Mouse (Mus musculus) embryonic fibroblast, embryonic 13.5 days (primary cell): Measurements from ENCODE around the gene Ctcfl. TPM values are rescaled to one million over a fixed set of nuclear protein-coding genes. Genes with fewer than 3 reads are reported as not detected.
A peak's percentile ranks its signal among the peaks of the same experiment; 100 is the strongest.
"Not testable (repeated sequence)": the region's sequence is repeated elsewhere in the genome, so short reads cannot be mapped to it uniquely, and the experiment has no call there.

ENCODE experiments used
- H3K27ac ChIP-seq: 2 replicates; pipeline ENCODE4 v1.5.1; 2012; ENCODE audit warnings: low read length, control low read depth, inconsistent platforms; ENCODE audit not compliant: insufficient read depth
- H3K4me1 ChIP-seq: 2 replicates; pipeline ENCODE4 v1.6.1; 2011; ENCODE audit warnings: low read length; ENCODE audit not compliant: control insufficient read depth, insufficient read depth
- H3K4me3 ChIP-seq: 2 replicates; pipeline ENCODE4 v1.5.1; 2011; ENCODE audit warnings: mild to moderate bottlenecking, control low read depth, low read length; ENCODE audit not compliant: insufficient read depth
- CTCF ChIP-seq: IDR thresholded peaks from 2 replicates; pipeline ENCODE4 v1.5.1; 2011; ENCODE audit warnings: mild to moderate bottlenecking, control low read depth, low read length, moderate library complexity, borderline replicate concordance; ENCODE audit not compliant: insufficient read depth
- POLR2A ChIP-seq: IDR thresholded peaks from 2 replicates; pipeline ENCODE4 v1.6.1; 2011; ENCODE audit warnings: low read depth, mild to moderate bottlenecking, control low read depth, low read length, moderate library complexity
- polyA plus RNA-seq: library from polyadenylated mRNA; stranded (reverse); fragments of >200 nt; gene quantifications from 2 replicates; pipeline ENCODE4 v1.2.4, GENCODE M21; 2011; ENCODE audit warnings: low read depth; ENCODE audit not compliant: missing spikeins, insufficient read length

Ctcfl gene
- polyA plus RNA-seq, 1 experiment = not detected

GRCm38 (mm10) chr2:173110571-173110970, 8.8 kb downstream of the Ctcfl start:
- H3K27ac ChIP-seq = no peak overlapping the region
- no peaks in the 10 kb centered on the region for H3K4me1 ChIP-seq
- H3K4me3 ChIP-seq = no peak overlapping the region
- TF ChIP-seq CTCF = no peak
- no peak for TF ChIP-seq POLR2A

GRCm38 (mm10) chr2:173109510-173109909, 9.8 kb downstream of the Ctcfl start:
- Histone ChIP-seq H3K27ac (no peak overlapping the region), H3K4me1 (no peaks in the 10 kb centered on the region), H3K4me3 (no peak overlapping the region)
- TF ChIP-seq CTCF (no peak), POLR2A (no peak)

GRCm38 (mm10) chr2:173108509-173109190, 10.7 kb downstream of the Ctcfl start:
- no peak overlapping the region for H3K4me3 ChIP-seq
- H3K4me1 ChIP-seq = no peaks in the 10 kb centered on the region
- TF ChIP-seq CTCF (no peak), POLR2A (no peak)
- no peak overlapping the region for H3K27ac ChIP-seq

GRCm38 (mm10) chr2:173106889-173107785, 12.2 kb downstream of the Ctcfl start:
- no peaks in the 10 kb centered on the region for H3K4me1 ChIP-seq
- no peak overlapping the region for H3K27ac ChIP-seq
- H3K4me3 ChIP-seq = no peak overlapping the region
- TF ChIP-seq CTCF = peak; percentile 16; the same call in 1 of the 2 replicates
- no peak for TF ChIP-seq POLR2A

GRCm38 (mm10) chr2:173106409-173106808, 12.9 kb downstream of the Ctcfl start:
- Histone ChIP-seq H3K4me3 (no peak overlapping the region), H3K4me1 (no peaks in the 10 kb centered on the region), H3K27ac (no peak overlapping the region)
- TF ChIP-seq CTCF (no peak), POLR2A (no peak)

- not testable (repeated sequence) for H3K4me3 ChIP-seq, H3K27ac ChIP-seq, H3K4me1 ChIP-seq
These were observed 22.0 kb downstream of the Ctcfl start for GRCm38 (mm10) chr2:173097337-173097736.

- TF ChIP-seq POLR2A (no peak), CTCF (peak; percentile 95)
These were observed 29.9 kb downstream of the Ctcfl start for GRCm38 (mm10) chr2:173089437-173089836.

GRCm38 (mm10) chr2:173087405-173087804, 31.9 kb downstream of the Ctcfl start:
- no peak overlapping the region for H3K4me3 ChIP-seq
- TF ChIP-seq POLR2A = no peak
- no peak for TF ChIP-seq CTCF
- H3K27ac ChIP-seq = no peak overlapping the region
- 0 out of 2 replicates have a peak, but pooled peaks cover 4% of the 10 kb centered on the region for H3K4me1 ChIP-seq

More at GRCm38 (mm10) chr2:173089437-173089836, 29.9 kb downstream of the Ctcfl start:
- Histone ChIP-seq H3K4me3 (no peak overlapping the region), H3K4me1 (no peaks in the 10 kb centered on the region), H3K27ac (no peak overlapping the region)

GRCm38 (mm10) chr2:173085763-173086162, 33.6 kb downstream of the Ctcfl start:
- no peak overlapping the region for H3K27ac ChIP-seq
- 0 out of 2 replicates have a peak, but pooled peaks cover 4% of the 10 kb centered on the region for H3K4me1 ChIP-seq
- H3K4me3 ChIP-seq = no peak overlapping the region
- TF ChIP-seq POLR2A (no peak), CTCF (no peak)

- Histone ChIP-seq H3K4me1 (0 out of 2 replicates have a peak, but pooled peaks cover 4% of the 10 kb centered on the region), H3K4me3 (no peak overlapping the region), H3K27ac (no peak overlapping the region)
- no peak for TF ChIP-seq POLR2A
- no peak for TF ChIP-seq CTCF
These were observed 34.5 kb downstream of the Ctcfl start for GRCm38 (mm10) chr2:173084871-173085270.
